Mouse (Mus musculus) olfactory bulb, adult 2 months (tissue): ENCODE measurements around the gene Aes.

Source experiments
- CTCF ChIP-seq: fragments of 200-500 bp; IDR thresholded peaks from 2 replicates; pipeline ENCODE4 v1.5.1; 2012; ENCODE audit warnings: low read depth, mild to moderate bottlenecking, low read length, moderate library complexity; ENCODE audit not compliant: insufficient read depth
- POLR2A ChIP-seq: fragments of 200-500 bp; IDR thresholded peaks from 2 replicates; pipeline ENCODE4 v1.6.1; 2012; ENCODE audit warnings: mild to moderate bottlenecking, low read depth, low read length, moderate library complexity; ENCODE audit not compliant: insufficient read depth

DNA sequence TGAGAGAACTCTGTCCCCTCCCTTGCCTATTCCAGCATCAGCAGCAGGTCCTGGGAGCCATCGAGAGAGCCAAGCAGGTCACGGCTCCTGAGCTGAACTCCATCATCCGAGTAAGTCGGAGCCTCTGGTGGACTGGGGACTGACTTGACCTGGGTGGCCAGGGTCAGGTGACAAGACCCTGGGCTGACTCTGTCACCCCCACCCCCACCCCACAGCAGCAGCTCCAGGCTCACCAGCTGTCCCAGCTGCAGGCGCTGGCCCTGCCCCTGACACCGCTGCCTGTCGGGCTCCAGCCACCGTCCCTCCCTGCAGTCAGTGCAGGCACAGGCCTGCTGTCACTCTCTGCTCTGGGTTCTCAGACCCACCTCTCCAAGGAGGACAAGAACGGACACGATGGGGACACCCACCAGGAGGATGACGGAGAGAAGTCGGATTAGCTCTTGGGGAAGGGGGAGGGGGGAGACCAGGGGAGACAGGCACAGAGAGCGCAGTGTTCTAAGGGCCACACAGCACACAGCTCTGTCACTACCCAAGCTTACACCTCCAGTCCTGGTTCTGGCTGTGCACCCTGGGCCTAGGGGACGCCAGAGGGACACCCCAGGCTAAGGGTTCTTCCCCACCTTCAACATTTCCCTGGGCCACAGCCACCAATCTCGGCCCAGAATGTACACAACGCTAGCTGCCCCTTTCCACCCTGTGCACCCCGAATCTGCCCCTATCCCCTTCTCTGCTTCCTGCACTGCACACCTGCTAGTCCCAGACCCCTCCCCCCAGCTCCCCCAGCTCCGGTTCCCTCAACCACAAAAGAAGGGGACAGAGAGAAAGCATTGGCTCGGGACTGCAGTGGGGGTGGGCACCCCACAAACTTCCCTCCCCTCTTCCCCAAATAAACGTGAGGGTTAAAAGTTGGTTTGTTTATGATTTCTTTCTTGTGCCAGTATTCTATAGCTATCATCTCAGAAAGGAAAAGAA is 6.3 kb downstream of the Aes start:
- TF ChIP-seq CTCF (no peak), POLR2A (no peak)
